Mouse (Mus musculus): ENCODE data around the gene Olfr1311. TPM values are rescaled to one million over a fixed set of nuclear protein-coding genes. Genes with fewer than 3 reads are reported as not detected.
"Not testable (repeated sequence)": the region's sequence is repeated elsewhere in the genome, so short reads cannot be mapped to it uniquely, and the experiment has no call there.

Olfr1311 gene
- total RNA-seq (2021) = not detected
- long read RNA-seq, experiment 1 = 0 reads
- long read RNA-seq, experiment 2 = 0 reads

- DNase-seq (ENCODE audit: low spot score) = no peak
Observed at GRCm38 (mm10) chr2:112024312-112024711, at the start of gene Olfr1311. TSS of gene Olfr1311 (minus strand) at chr2:112024412.

DNA sequence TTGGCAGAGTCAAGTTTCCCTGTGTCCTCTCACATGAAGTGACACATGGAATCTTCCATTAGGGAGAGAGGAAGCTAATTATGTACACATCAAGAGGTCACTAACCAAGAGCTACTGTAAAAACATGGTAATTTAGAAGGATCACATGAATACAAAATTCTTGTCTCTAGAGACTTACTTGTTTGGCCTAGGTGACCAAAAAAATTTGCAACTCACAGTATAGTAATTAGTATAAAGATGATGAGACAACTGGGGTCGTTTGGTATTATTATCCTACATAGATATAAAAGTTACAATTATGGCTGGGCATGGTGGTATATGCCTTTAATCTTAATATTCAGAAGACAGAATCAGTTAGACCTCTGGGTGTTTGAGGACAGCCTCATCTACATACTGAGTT is 25.9 kb upstream of the Olfr1311 start, which contains the start of gene Olfr1312:
Olfr1312 (minus strand) TSS at position 101 of the 400 bp plus-strand sequence.
- no peak for DNase-seq (ENCODE audit: low spot score)

- DNase-seq (ENCODE audit: low spot score) = not testable (repeated sequence)
Observed at GRCm38 (mm10) chr2:112026971-112027370, 2.8 kb upstream of the Olfr1311 start.

DNA sequence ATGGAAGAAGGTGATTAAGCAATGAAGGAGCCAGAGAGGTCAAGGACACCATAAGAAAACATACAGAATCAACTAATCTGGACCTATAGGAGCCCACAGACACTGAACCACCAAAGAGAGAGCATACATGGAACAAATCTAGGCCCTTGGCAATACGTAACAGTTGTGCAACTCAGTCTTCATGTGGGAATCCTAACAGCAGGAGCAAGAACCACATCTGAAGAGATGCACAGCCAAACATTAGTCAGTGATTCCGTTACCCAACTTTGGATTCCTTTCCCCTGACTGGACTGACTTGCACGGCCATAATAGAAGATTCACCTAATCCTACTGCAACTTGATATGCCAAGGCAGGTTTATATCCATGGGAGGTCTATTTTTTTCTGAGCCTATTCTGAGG is 9.3 kb downstream of the Olfr1311 start:
- DNase-seq (ENCODE audit: low spot score) = no peak

- no peak for DNase-seq (ENCODE audit: low spot score)
Observed at GRCm38 (mm10) chr2:112012608-112013007, 11.6 kb downstream of the Olfr1311 start, which contains the start of gene Olfr1310. TSS of gene Olfr1310 (minus strand) at chr2:112012708.

DNA sequence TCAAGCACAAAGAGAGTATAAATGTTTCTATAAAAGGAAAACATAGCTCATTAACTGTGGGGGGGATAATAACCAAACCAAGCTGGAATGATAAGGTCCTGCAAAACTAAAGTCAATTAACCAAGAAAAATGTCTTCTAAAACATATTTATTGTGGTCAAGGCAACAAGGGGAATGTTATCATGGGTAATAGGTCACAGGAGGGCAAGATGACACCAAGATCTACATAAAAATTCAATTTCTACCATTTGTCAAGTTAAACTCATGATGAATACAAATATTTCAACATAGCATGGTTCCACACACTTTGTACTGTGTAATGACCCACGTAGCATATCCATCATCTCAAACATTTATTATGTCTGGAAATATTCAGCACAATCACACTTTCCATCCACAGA is 34.0 kb downstream of the Olfr1311 start, which contains the start of gene Olfr1309:
Olfr1309 (minus strand) TSS at position 101 of the 400 bp plus-strand sequence.
- DNase-seq (ENCODE audit: low spot score) = no peak

Other genes with a start within 250 kb of the Olfr1311 start
- not detected for gene Olfr1302, start 247.0 kb downstream of the Olfr1311 start, total RNA-seq (2021)
- gene Olfr1303, start 204.1 kb downstream of the Olfr1311 start, total RNA-seq (2021) = not detected
- not detected for gene Olfr1305, start 147.3 kb downstream of the Olfr1311 start, total RNA-seq (2021)
- not detected for gene Olfr1306, start 108.1 kb downstream of the Olfr1311 start, total RNA-seq (2021)
- not detected for gene Olfr1307, start 75.0 kb downstream of the Olfr1311 start, total RNA-seq (2021)
- gene Olfr1308, start 59.5 kb downstream of the Olfr1311 start, total RNA-seq (2021) = not detected
- not detected for gene Olfr1309, start 34.1 kb downstream of the Olfr1311 start, total RNA-seq (2021)
- not detected for gene Olfr1310, start 11.7 kb downstream of the Olfr1311 start, total RNA-seq (2021)
- gene Olfr1312, start 25.8 kb upstream of the Olfr1311 start, total RNA-seq (2021) = not detected
- not detected for gene Olfr1313, start 53.4 kb upstream of the Olfr1311 start, total RNA-seq (2021)
- gene Olfr1314, start 72.4 kb upstream of the Olfr1311 start, total RNA-seq (2021) = not detected
- gene Olfr1315-ps1, start 91.0 kb upstream of the Olfr1311 start, total RNA-seq (2021) = not detected
- not detected for gene Olfr1316, start 110.6 kb upstream of the Olfr1311 start, total RNA-seq (2021)
- gene Olfr1317, start 115.9 kb upstream of the Olfr1311 start, total RNA-seq (2021) = not detected
- not detected for gene Olfr1318, start 129.8 kb upstream of the Olfr1311 start, total RNA-seq (2021)
- gene Lpcat4, start 215.1 kb upstream of the Olfr1311 start, total RNA-seq (2021) = 1 to 10 TPM in 1 of 2 experiments, under 1 TPM in 1; 0.82 to 1.1 TPM
- not detected for gene Nutm1, start 234.9 kb upstream of the Olfr1311 start, total RNA-seq (2021)
- 10 to 100 TPM; 52.3 to 59.1 TPM for gene Nop10, start 237.5 kb upstream of the Olfr1311 start, total RNA-seq (2021)
- 10 to 100 TPM; 26.2 to 26.4 TPM for gene Slc12a6, start 241.4 kb upstream of the Olfr1311 start, total RNA-seq (2021)
- gene Gm21985, start 241.9 kb upstream of the Olfr1311 start, total RNA-seq (2021) = under 1 TPM; 0.24 to 0.80 TPM

Measured in gastrocnemius, adult 18-20 months (tissue).